Mouse (Mus musculus) kidney, embryonic 15.5 days (tissue): ENCODE measurements around the gene Hoxa6. TPM values are rescaled to one million over a fixed set of nuclear protein-coding genes. Genes with fewer than 3 reads are reported as not detected.

Experiments
- ATAC-seq: fragments of 200-750 bp; cut with Nextera tagmentation; replicated peaks from 2 replicates; pipeline ENCODE4 v1.8.0; 2017; ENCODE audit warnings: moderate TSS enrichment; ENCODE audit not compliant: low FRiP score
- H3K27ac ChIP-seq: fragments of 300-500 bp; sonication (generic); 2 replicates; pipeline ENCODE4 v1.5.1; 2015; ENCODE audit warnings: mild to moderate bottlenecking, inconsistent platforms
- H3K27me3 ChIP-seq: fragments of 300-500 bp; sonication (generic); 2 replicates; pipeline ENCODE4 v1.6.1; 2015; ENCODE audit warnings: inconsistent platforms
- H3K36me3 ChIP-seq: fragments of 300-500 bp; sonication (generic); 2 replicates; pipeline ENCODE4 v1.6.1; 2015; ENCODE audit warnings: inconsistent platforms
- H3K4me1 ChIP-seq: fragments of 300-500 bp; sonication (generic); 2 replicates; pipeline ENCODE4 v1.6.1; 2015; ENCODE audit warnings: inconsistent platforms
- H3K4me2 ChIP-seq: fragments of 300-500 bp; sonication (generic); 2 replicates; pipeline ENCODE4 v1.6.1; 2015; ENCODE audit warnings: moderate library complexity, mild to moderate bottlenecking, inconsistent platforms
- H3K4me3 ChIP-seq: fragments of 300-500 bp; sonication (generic); replicated peaks from 2 replicates; pipeline ENCODE4 v1.5.1; 2015; ENCODE audit warnings: mild to moderate bottlenecking, inconsistent platforms
- H3K9ac ChIP-seq: fragments of 300-500 bp; sonication (generic); 2 replicates; pipeline ENCODE4 v1.6.1; 2015; ENCODE audit warnings: mild to moderate bottlenecking, inconsistent platforms
- H3K9me3 ChIP-seq: fragments of 300-500 bp; sonication (generic); replicated peaks from 2 replicates; pipeline ENCODE4 v1.6.1; 2016; ENCODE audit warnings: inconsistent platforms
- WGBS: fragments of 180-500 bp; shearing (Covaris S2); methylation state at CpG from one replicate; pipeline ENCODE4 v1.1.7; 2015; ENCODE audit warnings: mixed read lengths; 5-methylcytosine and 5-hydroxymethylcytosine counted together
- polyA plus RNA-seq: library from polyadenylated mRNA; unstranded; fragments of >200 nt; fragmentation: Nextera tagmentation; extraction: Ambion mirVana; gene quantifications from 2 replicates; pipeline ENCODE4 v1.2.1, GENCODE M21; 2015

Hoxa6 gene
- polyA plus RNA-seq, 1 experiment from 2014 or later, result 4.3 TPM

- no peak for ATAC-seq
- Histone ChIP-seq H3K4me2 (peak overlapping the region; percentile 67), H3K4me1 (peaks cover 87% of the 10 kb centered on the region), H3K9me3 (no peaks in the 10 kb centered on the region), H3K27ac (peak overlapping the region; percentile 98), H3K27me3 (no peaks in the 10 kb centered on the region), H3K36me3 (0 out of 2 replicates have a peak, but pooled peaks cover 7% of the 10 kb centered on the region), H3K9ac (peak overlapping the region; percentile 78), H3K4me3 (peak overlapping the region; percentile 62)
- 9% methylated on average over 9 of the region's 9 CpGs for WGBS
These were observed 30.7 kb downstream of the Hoxa6 start for GRCm38 (mm10) chr6:52177806-52178205.

- ATAC-seq, result peak; percentile 27
- Histone ChIP-seq H3K4me2 (peak within 1 kb of the TSS; percentile 67), H3K27ac (peak within 1 kb of the TSS; percentile 98), H3K9me3 (no peaks in the 10 kb centered on the region), H3K4me1 (peaks cover 87% of the 10 kb centered on the region), H3K36me3 (0 out of 2 replicates have a peak, but pooled peaks cover 6% of the 10 kb centered on the region), H3K4me3 (peak within 1 kb of the TSS; percentile 62), H3K27me3 (no peaks in the 10 kb centered on the region), H3K9ac (peak within 1 kb of the TSS; percentile 78)
- 1% methylated on average over 36 of the region's 36 CpGs for WGBS
These were observed 31.3 kb downstream of the Hoxa6 start, which contains the start of gene 5730596B20Rik for GRCm38 (mm10) chr6:52177061-52177735. Gene 5730596B20Rik (plus strand): TSS chr6:52177498.

DNA sequence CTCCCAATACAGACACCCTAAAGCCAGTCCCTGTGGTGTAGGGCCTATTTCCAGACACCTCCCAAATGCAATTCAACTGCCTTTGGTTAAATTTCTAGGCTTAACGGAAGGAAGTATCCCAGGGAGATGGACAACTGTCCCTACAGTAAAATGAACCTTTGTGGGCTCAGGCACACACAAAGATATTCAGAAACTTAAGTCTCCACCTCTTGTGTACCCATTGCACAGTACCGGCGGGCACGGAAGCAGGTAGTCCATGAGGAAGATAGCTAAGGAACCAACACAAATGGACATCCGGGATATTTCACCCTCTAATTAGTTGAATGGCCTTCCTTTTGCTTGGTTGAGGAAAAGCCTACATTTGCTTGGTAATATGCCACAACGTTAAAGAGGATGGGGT is 32.1 kb downstream of the Hoxa6 start:
- H3K36me3 ChIP-seq, result no peaks in the 10 kb centered on the region
- H3K9ac ChIP-seq, result peak overlapping the region; percentile 78
- H3K4me3 ChIP-seq, result peak overlapping the region; percentile 62
- no peak for ATAC-seq
- peaks cover 87% of the 10 kb centered on the region for H3K4me1 ChIP-seq
- no peaks in the 10 kb centered on the region for H3K9me3 ChIP-seq
- WGBS, result 2% methylated on average over 6 of the region's 6 CpGs
- no peaks in the 10 kb centered on the region for H3K27me3 ChIP-seq
- peak overlapping the region; percentile 98 for H3K27ac ChIP-seq
- H3K4me2 ChIP-seq, result peak overlapping the region; percentile 67

DNA sequence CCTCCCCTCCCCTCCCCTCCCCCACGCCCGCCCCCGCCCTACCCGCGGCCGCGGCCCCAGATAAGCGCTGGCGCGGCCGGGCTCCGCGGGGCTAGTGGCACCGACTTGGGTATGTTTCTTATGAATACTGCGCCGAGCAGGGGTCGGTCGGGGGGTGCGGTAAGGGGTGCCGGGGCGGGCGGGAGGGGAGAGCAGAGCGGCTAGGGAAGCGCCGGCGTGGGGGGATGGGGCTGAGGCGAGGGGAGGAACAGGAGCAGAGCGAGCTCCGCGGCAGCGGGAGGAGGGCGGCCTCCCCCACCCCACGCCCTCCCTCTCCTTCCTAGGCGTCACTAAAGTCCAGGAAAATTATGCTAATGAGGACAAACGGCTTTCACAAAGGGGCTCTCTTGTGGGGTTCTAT is 32.7 kb downstream of the Hoxa6 start:
- Histone ChIP-seq H3K4me1 (peaks cover 87% of the 10 kb centered on the region), H3K9me3 (no peaks in the 10 kb centered on the region), H3K27me3 (no peaks in the 10 kb centered on the region), H3K4me2 (peak overlapping the region; percentile 67), H3K36me3 (no peaks in the 10 kb centered on the region), H3K27ac (peak overlapping the region; percentile 98), H3K9ac (peak overlapping the region; percentile 78), H3K4me3 (peak overlapping the region; percentile 62)
- peak; percentile 29 for ATAC-seq
- WGBS, result 0% methylated on average over 18 of the region's 35 CpGs

- Histone ChIP-seq H3K4me1 (peaks cover 87% of the 10 kb centered on the region), H3K9ac (peak overlapping the region; percentile 78), H3K9me3 (no peaks in the 10 kb centered on the region), H3K4me3 (peak overlapping the region; percentile 62), H3K27ac (peak overlapping the region; percentile 98), H3K27me3 (no peaks in the 10 kb centered on the region), H3K4me2 (peak overlapping the region; percentile 67), H3K36me3 (no peaks in the 10 kb centered on the region)
- ATAC-seq, result peak; percentile 59
- 2% methylated on average over 41 of the region's 41 CpGs for WGBS
These were observed 33.4 kb downstream of the Hoxa6 start for GRCm38 (mm10) chr6:52174968-52175751.

- Histone ChIP-seq H3K4me3 (peak overlapping the region; percentile 37), H3K9me3 (no peaks in the 10 kb centered on the region), H3K4me1 (peaks cover 83% of the 10 kb centered on the region), H3K36me3 (0 out of 2 replicates have a peak, but pooled peaks cover 4% of the 10 kb centered on the region), H3K27me3 (no peaks in the 10 kb centered on the region), H3K9ac (no peak overlapping the region), H3K4me2 (peak overlapping the region; percentile 70), H3K27ac (peak overlapping the region; percentile 97)
- ATAC-seq, result no peak
- WGBS, result 4% methylated on average over 4 of the region's 4 CpGs
These were observed 34.9 kb downstream of the Hoxa6 start for GRCm38 (mm10) chr6:52173648-52174047.

DNA sequence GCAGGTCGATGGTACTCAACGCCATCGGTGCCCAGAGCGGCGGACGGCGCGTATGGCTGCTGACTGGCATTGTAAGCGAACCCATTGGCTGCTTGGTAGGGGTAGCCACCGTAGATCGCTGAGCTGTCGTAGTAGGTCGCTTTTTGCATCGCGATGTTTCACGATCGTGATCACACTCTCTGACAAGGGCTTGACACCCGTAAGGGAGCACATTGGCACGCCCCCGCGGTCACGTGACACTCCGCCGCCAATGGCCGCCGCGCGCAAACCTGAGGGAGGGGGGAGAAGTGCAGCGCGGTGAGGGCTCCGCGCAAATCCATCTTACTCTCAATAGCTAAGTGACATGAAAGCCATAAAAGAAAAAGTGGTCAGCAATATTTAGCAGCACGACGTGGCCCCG is 36.0 kb downstream of the Hoxa6 start:
- no peaks in the 10 kb centered on the region for H3K9me3 ChIP-seq
- H3K4me3 ChIP-seq, result peak overlapping the region; percentile 37
- H3K4me2 ChIP-seq, result peak overlapping the region; percentile 70
- peak overlapping the region; percentile 97 for H3K27ac ChIP-seq
- H3K9ac ChIP-seq, result peak overlapping the region; percentile 48
- under 1% methylated on average over 35 of the region's 35 CpGs for WGBS
- peak; percentile 50 for ATAC-seq
- peaks cover 83% of the 10 kb centered on the region for H3K4me1 ChIP-seq
- H3K27me3 ChIP-seq, result no peaks in the 10 kb centered on the region
- H3K36me3 ChIP-seq, result 0 out of 2 replicates have a peak, but pooled peaks cover 4% of the 10 kb centered on the region

DNA sequence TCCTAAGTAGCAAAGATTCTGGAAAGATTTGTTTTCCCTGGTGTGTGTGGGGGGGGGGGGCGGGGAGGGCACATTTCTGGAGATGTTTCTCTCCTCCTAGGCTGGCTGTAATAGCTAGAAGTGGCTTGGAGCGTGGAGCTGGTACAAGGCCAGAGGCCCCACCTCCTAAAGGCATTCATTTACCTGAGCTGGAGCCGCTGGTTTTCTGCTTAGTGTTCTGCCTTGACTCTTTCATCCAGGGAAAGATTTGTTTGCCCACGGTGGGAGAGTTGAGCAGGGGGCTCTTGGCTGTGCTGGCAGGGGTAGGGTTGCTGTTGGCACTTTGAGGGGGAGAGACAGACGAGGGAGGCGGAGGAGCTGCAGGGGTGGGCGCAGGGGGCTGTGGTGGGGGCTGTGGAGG is 36.6 kb downstream of the Hoxa6 start:
- ATAC-seq, result peak; percentile 0; the same call in 1 of the 2 replicates
- Histone ChIP-seq H3K27me3 (no peaks in the 10 kb centered on the region), H3K4me2 (peak overlapping the region; percentile 70), H3K4me3 (peak overlapping the region; percentile 37), H3K9me3 (no peaks in the 10 kb centered on the region), H3K9ac (peak overlapping the region; percentile 48), H3K27ac (peak overlapping the region; percentile 97), H3K36me3 (0 out of 2 replicates have a peak, but pooled peaks cover 4% of the 10 kb centered on the region), H3K4me1 (peaks cover 83% of the 10 kb centered on the region)
- WGBS, result 13% methylated on average over 7 of the region's 7 CpGs

DNA sequence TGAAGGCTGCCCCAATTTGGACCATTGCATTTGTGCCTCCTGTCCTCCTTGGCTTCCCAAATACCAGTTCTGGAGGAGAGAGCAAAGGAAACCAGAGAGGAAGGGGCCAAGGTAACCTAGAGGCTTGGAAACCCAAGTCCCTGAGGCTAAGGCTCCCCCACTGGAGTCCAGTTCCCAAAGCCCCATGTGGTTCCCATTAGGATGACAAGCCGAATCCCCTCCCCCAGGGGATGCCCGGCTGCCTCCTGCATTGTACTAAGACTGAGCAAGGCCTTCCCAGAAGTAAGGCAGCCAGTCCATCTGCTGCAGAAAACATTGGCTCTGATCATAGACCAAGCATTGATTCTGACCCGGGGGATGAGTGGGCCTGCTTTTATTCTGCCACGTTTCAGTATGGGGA is 37.2 kb downstream of the Hoxa6 start:
- H3K9me3 ChIP-seq, result no peaks in the 10 kb centered on the region
- no peak overlapping the region for H3K4me3 ChIP-seq
- no peak for ATAC-seq
- 0 out of 2 replicates have a peak, but pooled peaks cover 4% of the 10 kb centered on the region for H3K36me3 ChIP-seq
- 12% methylated on average over 4 of the region's 4 CpGs for WGBS
- peak overlapping the region; percentile 70; the same call in 1 of the 2 replicates for H3K4me2 ChIP-seq
- peak overlapping the region; percentile 97 for H3K27ac ChIP-seq
- 0 out of 2 replicates have a peak overlapping the region, but pooled peaks have one; percentile 45 for H3K9ac ChIP-seq
- H3K4me1 ChIP-seq, result peaks cover 83% of the 10 kb centered on the region
- H3K27me3 ChIP-seq, result no peaks in the 10 kb centered on the region

DNA sequence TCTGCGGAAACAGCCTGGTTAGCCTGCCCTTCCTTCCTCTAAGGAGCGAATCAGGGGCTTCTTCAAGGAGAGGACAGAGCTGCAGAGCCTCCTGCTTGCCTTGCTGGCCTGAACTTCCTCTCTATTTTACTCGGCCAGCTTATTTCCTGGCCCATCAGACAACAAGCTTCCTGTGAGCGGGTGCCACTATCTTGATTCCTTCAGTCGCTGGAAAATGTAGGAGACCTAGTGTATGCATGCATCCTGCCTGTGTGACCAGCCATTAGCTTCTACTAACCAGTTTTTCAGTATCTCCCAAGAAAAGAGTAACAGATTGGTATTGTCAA is 37.7 kb downstream of the Hoxa6 start:
- H3K4me2 ChIP-seq, result peak overlapping the region; percentile 45
- H3K27ac ChIP-seq, result peak overlapping the region; percentile 97
- H3K9ac ChIP-seq, result peak overlapping the region; percentile 45
- H3K36me3 ChIP-seq, result 0 out of 2 replicates have a peak, but pooled peaks cover 4% of the 10 kb centered on the region
- 30% methylated on average over 5 of the region's 5 CpGs for WGBS
- ATAC-seq, result no peak
- no peaks in the 10 kb centered on the region for H3K9me3 ChIP-seq
- peaks cover 85% of the 10 kb centered on the region for H3K4me1 ChIP-seq
- no peaks in the 10 kb centered on the region for H3K27me3 ChIP-seq
- no peak overlapping the region for H3K4me3 ChIP-seq

DNA sequence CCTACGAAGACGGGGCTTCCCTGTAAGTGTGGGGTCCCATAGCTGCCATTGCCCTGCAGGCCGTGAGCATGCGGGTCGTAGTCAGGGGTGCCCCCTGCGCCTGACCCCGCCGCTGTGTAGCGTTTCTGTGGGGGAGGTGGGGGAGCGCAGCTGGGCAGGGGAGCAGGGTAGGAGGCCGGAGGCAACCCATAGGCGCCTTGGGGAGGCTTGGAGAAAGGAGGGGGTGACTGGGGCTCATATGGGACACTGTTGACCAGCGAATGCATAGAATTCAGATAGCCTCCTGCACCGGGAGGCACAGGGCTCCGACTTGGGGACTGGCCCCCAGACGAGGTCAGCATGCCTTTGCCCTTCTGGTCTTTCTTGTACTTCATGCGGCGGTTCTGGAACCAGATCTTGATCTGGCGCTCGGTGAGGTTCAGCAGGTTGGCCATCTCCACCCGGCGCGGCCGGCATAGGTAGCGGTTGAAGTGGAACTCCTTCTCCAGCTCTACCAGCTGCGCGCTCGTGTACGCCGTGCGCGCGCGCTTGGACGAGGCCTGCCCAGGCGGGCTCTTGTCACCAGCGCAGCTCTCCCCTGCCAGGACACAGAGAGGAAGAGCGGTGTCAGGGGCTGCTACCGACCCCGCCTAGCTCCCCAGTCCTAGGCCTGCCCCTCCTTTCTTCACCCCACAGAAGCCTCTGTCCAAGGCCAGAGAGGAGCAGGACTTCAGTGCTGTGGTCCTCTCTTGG is 38.2 kb downstream of the Hoxa6 start:
- ATAC-seq, result peak; percentile 10; the same call in 1 of the 2 replicates
- H3K36me3 ChIP-seq, result 0 out of 2 replicates have a peak, but pooled peaks cover 4% of the 10 kb centered on the region
- H3K27me3 ChIP-seq, result no peaks in the 10 kb centered on the region
- peaks cover 90% of the 10 kb centered on the region for H3K4me1 ChIP-seq
- 0 out of 2 replicates have a peak overlapping the region, but pooled peaks have one; percentile 6 for H3K4me3 ChIP-seq
- no peaks in the 10 kb centered on the region for H3K9me3 ChIP-seq
- 20% methylated on average over 40 of the region's 40 CpGs for WGBS
- H3K9ac ChIP-seq, result peak overlapping the region; percentile 45
- peak overlapping the region; percentile 45 for H3K4me2 ChIP-seq
- H3K27ac ChIP-seq, result peak overlapping the region; percentile 97
